Mouse (Mus musculus) gastrocnemius, postnatal 14 days (tissue): ENCODE measurements at regions not wholly inside any gene's neighbourhood (a gene's known extent, or its start where the extent isn't known, plus 50 kb on each side); places are given as distances from the start of the nearest gene placed in this dataset.

Experiments used
- DNase-seq: peaks from one replicate; pipeline ENCODE4 v3.0.0; 2021; ENCODE audit warnings: mixed read lengths
- intact Hi-C: fragments of 180-260 bp; cut with DNase I; formaldehyde crosslinking; loops from one replicate; pipeline ENCODE4 v1.15.1; 2025; ENCODE audit warnings: low total_unique reads

DNA sequence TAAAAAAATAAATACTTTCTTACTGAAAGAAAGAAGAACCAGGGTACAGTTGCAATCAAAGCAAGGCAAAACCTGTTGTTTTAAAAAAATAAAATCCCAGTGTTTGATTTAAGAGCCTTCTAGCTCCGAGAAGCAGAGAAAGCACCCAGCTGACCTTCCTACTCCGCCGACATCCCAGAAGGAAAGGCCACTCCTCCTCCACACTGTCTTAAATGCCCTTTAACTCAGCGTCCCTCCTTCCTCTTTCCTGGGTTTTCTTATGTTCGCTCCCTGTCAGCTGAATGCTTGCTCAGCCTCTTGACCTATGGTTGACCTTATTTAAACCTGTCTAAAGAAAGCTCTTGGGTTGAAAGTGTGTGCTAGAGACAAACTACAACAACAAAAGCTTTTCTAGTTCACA is 79.1 kb downstream of the Sptssa start:
- no peak for DNase-seq
- intact Hi-C loops: no loop called here

DNA sequence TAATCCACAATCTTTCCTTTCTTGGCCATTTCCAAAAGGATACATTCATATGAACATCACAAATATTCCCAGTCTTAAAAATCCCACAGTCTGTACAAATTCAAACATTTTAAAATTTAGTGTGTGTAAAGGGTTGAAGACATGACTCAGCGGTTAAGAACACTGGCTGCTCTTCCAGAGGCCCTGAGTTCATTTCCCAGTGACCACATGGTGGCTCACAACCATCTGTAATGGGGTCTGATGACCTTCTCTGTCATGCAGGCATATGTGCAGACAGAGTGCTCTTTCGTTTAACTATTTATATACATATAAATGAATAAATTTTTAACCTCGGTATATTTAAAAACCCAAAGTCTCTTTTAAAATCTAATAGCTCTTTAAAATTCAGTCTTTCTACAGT is 79.6 kb downstream of the Sptssa start:
- intact Hi-C loops: no loop called here
- DNase-seq: no peak

DNA sequence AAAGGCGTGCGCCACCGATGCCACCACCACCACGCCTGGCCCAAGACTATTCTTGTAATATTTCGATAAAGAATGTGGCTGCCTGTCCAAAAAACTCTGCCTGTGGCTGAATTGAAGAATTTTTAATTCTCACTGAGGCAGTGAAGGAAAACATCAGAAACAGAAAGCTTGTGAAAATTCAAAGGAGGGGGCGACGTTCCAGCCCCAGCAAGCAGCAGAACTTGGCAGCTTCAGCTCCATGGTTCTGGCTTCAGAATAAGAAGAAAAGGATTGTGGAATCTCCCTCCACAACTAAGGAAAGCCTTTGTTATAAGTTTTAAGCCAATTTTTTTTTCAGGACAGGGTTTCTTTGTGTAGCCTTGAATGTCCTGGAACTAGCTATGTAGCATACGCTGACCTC is 83.5 kb downstream of the Sptssa start:
- no peak for DNase-seq
- intact Hi-C loops: no loop called here

DNA sequence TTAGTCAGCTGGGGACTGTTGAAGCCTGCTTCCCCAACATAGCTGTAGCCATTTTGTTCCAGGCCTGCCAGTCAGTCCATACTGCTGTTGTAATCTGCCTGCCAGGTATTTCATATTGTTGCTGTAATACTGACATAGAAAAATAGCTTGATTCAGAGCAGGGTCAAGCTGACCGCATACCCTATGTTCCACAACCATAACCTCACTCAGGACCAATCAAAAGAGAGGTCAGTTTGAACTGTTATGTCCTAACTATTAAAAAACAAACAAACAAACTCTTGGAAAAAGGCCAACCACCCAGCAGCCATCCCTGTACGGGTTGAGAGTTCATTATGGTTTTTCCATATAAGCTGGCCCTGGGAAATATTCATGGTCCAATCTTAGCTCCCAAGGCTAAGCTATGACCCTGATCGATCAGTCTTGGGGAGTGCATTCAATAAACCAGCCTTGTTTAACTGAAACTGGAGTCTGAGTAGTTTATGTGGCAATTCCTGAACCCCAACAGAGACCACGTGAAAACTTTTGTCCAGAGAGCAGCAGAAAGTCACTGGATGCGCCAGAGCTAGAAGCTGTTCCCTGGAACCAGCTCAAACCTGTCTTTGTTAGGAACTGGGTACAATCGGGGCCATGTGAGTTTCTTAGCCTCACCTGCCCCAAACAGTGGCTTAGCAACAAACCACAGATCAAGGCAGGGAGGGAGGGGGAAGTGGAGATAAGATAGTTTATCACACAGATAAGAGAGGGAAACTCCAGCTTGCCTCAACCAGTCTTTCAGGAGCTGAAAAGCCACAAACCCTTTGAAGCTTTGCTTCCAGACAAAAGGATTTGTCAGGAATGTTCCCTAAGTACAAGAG is 88.1 kb downstream of the Sptssa start:
- intact Hi-C loops: no loop called here
- DNase-seq: no peak

DNA sequence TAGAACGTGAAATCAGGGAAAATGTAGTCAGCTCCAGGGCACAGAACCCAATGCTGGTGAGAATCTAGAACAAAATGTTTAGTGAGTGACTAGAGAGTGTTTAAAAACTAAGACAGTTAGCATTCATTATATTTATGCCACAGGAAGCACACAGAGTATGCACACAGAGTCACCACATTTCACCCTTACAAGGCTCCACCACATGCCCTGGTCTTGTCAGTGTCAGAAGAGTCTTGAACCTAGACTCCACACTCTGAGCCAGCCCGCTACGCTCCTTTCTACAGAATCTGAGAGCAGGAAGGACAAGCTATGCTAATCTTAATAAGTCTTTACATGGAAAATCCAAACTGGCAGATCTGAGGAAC is 89.0 kb downstream of the Sptssa start:
- intact Hi-C loops: no loop called here
- DNase-seq: no peak

DNA sequence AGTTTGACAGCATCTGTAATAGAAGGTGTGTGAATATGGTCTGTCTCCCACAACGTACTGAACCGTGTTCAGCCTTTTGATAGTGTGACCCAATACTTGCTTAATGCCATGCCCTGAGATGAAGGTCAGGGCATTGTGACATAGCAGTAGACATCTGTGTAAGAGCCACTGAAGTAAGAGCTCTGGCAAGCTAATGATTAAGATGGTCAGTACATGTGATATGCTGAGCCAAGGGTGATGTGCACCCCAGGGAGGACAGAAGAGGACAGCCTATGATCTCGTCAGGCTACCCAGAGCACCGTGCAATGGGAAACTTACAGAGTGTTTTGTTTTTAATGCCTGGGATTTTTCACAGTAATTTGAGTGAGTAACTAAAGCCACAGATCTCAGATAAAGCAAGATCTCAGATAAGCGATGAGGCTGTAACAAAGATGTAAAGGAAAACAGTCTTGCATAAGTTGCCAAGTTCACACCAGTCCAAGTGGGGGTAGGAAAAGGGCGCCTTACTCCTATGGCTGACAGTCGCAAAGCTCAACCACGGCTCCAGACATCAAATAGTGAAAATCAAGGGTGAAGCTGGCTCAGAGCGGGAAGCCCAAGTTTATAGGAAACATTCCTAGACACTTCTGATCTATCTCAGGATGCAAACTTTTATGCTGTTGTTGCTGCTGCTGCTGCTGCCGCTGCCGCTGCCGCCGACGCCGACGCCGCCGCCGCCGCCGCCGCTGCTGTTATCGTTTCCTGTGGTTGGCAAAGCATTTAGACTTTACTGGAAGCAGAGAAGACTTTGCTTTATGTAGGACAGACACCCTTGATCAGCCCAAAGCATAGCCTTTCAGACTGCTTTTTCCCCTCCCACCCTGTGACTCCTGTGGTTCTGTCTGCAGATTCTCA is 89.6 kb downstream of the Sptssa start:
- DNase-seq: no peak
- intact Hi-C loops: no loop called here

DNA sequence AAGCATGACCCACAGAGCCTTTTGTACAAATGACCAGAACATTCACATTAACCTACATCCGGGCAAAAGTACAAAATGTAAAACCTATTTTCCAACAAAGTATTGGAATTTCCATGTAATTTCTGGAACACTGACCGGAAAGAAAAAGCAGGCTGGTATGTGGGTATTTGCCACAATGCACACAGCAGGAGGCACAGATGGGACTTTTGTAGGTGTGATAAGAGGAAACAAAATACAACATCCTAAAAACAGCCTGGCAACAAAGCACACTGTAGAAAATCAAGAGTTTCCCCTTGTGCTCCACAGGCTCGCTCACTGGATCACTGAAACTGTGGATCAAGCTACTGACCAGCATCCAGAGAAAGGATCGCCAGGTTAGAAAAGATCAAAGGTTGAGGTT is 94.4 kb downstream of the Sptssa start:
- intact Hi-C loops: no loop called here
- DNase-seq: no peak

DNA sequence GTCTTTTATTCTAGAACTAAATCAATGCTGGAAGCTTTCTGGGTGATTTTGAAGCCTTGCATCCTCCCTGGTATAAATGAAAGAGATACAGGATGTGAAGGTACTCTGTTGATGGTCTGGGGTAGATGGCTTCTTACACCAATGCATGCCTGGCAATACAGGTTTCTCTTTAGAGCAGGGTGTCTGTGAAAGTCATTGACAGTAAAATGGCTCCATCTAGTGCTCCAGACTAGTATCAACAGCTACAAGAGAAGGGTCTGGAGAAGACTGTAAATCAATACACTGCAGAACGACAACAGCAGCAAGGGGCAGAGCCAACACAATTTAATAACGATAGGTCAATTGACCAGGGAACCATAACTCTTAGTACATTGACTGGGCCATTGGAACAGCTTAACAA is 98.3 kb downstream of the Sptssa start:
- intact Hi-C loops: no loop called here
- DNase-seq: no peak

DNA sequence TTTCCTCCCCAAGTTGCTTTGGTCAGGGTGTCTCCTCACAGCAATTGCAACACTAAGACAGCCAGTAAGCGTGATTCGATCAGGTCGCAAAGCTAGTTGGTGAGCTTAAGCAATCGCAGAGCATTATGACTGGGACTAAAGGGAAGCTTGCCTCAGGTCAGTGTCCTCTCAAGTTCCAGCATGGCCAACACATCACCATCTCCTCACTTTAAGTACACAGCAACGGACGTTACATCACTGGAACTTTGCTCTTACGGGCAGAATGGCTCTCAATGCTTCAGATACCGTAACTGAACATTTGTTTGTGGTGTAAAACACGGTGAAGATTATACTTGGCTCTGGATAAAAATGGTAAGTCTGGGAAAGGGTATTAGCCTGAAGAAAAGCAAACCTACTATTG is 106.7 kb downstream of the Sptssa start:
- no peak for DNase-seq
- intact Hi-C loops: loop anchor here (5.0 kb wide), 1 partner anchor 447 kb away; no protein-coding TSS in a partner anchor

DNA sequence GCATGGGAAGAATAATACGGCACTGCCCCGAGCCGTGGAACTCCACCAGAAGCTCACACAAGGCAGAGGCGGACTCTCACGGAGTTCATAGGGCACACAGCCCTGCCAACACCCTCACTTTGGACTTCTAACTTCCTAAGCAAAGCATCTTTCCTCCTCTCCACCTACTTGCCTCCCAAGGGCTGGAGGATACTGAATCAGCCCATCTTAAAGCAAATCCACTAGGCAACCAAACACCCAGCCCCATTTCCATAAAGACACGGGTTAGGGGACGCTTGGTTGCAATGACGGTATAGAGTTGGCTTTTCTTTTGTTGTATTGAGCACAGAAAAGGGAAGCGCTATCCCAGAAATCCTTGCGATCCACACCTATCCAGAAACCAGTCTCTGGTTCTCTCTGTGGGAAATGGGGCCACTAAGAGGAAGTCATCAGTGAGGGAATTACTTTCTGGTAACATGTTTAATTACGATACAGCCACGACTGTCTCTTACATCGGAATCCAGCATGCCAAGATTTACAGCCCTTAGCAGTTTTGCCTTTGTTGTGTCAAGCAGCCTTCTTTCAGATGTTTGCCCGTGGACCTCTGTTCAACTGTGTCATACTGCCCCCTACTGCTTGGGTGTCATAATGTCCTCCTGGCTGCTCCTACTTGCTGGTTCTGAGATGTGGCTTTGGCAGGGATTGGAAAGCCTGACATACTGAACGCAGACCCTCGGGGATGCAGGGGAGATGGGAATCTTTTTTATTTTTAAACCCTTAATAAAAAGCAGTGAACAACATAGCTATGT is 110.4 kb downstream of the Sptssa start:
- DNase-seq: peak; percentile 70
- intact Hi-C loops: loop anchor here (5.0 kb wide), 1 partner anchor 444 kb away; no protein-coding TSS in a partner anchor

DNA sequence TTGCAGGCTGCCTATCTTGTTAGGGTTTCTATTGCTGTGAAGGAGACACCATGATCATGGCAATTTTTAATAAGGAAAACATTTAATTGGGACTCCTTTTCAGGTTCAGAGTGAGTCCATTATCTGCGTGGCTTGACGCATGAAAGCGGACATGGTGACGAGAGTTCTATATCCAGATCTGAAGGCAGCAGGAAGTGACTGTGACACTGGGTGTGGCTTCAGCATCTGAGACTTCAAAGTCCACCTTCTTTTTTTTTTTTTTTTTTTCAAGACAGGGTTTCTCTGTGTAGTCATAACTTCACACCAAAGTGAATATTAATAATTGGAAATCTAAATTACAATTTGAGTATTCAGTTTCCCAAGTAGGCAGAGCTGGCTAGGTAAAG is 118.1 kb downstream of the Sptssa start:
- intact Hi-C loops: no loop called here
- DNase-seq: no peak

DNA sequence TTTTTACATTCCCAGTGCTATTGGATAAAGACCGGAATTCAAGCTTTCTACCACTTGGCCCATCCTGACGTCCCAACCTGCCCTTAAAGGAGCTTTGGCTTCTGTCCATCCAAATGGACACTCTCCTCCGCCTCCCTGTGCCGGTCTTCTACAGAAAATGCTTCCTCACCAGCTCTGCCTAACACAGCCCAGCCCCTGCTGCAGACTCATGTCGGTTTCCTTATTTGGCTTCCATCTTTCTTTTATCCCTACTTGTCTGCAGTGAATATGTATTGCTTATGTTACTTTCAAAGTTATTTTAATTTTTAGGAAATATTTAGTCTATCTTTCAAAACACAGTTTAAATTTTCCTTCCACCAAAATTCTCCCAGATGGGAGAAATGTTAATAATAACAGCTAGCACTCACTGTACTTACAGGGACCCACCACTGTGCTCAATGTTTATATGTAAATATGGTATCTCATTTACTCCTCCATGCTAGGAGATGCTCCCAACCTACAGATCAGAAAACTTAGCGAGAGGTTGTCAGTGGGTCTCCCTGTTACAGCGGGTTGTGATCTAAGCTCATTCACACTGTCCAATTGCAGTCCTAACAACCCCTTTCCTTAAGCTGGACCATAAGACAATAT is 118.6 kb downstream of the Sptssa start:
- DNase-seq: no peak
- intact Hi-C loops: no loop called here

DNA sequence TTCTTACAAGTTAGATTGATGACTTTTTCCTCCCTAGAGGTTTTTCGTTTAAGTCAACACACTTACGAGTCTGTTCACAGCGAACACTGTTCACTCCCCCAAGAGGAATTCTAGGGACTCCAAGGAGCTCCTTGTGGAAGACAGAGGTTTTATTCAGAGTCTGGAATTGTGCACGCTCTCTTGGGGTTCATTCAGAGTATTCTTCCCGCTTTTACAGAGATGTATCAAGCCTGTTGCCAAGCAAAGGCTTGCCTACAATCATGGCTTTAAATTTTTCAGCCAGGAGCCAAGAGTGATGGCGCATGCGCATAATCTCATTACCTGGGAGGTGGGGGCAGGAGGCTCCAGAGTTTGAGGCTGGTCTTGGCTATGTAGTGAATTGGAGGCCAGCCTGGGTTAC is 119.4 kb downstream of the Sptssa start:
- no peak for DNase-seq
- intact Hi-C loops: no loop called here

DNA sequence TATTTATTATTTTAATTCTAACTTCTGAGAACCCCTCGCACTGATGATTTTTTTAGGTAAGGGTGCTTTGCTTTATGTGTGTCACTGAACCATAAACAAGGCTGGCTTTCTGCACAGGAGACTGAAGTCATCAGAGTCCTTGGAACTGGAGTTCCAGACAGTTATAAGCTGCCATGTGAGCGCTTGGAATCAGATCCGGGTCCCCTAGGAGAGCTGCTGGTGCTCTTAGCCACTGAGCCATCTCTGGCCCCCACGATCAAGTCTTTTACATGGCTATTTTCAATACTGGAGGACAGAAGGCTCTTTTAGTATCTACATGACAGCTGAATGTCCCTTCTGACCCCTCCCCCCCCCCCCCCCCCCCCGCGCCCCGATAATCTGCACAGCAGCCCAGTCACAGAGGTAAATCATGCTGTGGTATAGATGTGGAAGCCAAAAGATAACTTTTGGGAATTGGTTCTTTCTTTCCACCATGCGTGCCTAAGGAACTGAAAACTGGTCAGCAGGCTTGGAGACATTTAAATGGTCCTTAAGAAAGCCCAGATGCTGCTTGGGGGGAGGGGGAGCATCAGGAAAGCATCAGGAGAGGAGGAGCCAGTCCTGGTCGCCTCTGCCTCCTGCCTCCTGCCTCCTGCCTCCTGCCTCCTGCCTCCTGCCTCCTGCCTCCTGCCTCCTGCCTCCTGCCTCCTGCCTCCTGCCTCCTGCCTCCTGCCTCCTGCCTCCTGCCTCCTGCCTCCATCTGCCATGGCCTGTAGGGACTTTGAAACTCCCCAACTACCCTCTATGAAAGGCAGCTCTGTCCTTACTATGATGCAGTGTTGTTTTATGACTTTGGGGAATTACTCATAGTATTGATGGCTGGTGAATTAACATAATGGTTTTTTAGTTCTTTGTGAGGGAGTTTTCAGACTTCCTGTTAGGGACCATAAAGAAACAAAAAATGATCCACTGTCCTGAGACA is 120.5 kb downstream of the Sptssa start:
- no peak for DNase-seq
- intact Hi-C loops: no loop called here

DNA sequence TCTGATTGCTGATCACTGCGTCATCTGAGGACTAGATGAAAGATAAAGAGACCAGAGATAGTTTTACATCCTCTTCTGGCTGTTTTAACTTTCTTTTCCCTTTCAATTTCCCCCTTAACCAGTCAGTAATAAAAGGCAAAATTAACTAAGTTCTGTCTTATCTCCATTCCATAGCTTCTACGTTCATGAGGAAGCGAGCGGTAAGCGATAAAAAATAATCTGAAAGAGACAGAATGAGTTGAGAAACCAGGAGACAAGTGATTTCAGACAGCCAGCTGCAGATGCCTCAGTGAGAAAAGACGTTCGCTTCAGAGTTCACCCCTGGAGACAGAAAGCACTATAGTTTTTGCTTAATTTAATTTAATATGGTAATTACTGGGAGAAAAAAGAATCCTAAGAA is 121.5 kb downstream of the Sptssa start:
- no peak for DNase-seq
- intact Hi-C loops: no loop called here

DNA sequence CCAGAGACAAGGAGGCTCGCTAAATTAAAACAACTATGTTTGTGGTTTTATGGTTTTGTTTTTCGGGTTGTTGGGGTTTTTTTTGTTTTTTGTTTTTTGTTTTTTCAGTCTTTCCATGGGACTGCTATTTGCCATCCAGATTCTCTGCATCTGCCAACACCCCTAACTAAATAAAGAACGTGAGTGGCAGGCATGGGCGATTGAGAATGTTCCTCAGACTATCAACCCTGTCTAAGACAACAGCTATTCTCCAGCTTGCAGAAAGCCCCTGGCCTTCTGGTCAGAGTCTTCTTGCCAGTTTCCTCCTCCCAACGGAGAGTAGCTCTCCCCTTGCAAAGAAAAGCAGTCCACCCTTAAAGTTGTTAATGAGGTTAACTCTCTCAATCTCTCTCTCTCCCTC is 123.2 kb downstream of the Sptssa start:
- intact Hi-C loops: no loop called here
- DNase-seq: no peak

DNA sequence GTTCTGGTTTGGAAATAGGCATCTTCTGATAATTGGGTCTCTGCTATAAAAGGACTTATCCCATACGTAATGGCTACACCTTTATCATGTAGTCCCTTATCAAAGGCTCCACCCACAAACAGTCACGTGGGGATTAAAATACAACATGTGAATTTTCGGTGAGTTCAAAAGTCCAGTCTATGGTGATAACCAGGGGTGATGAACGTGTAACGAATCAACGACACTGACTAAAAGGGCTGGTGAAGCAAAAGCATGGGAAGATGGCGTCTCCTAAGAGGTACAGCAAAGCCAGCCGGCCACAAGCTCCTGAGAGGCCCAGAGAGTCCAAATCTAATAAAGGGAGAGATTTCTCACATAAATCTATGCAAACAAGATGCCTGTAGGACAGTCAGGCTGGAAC is 124.3 kb downstream of the Sptssa start:
- intact Hi-C loops: no loop called here
- DNase-seq: no peak

DNA sequence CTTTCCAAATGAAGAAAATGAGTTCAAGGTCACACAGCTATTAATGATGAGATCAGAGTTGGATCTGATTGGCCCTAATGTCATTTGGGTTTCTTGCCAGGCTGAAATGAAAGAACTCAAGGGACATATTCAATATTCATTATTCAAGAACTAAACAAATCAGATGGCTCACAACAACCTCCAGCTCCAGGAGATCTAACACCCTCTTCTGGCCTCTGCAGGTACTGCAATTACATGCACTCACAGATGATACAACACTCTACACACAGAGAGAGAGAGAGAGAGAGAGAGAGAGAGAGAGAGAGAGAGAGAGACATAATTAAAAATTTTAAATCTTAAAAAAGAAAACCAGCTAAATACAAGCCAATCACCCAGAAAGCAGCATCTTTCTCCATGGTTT is 128.3 kb downstream of the Sptssa start:
- DNase-seq: peak; percentile 16
- intact Hi-C loops: no loop called here

DNA sequence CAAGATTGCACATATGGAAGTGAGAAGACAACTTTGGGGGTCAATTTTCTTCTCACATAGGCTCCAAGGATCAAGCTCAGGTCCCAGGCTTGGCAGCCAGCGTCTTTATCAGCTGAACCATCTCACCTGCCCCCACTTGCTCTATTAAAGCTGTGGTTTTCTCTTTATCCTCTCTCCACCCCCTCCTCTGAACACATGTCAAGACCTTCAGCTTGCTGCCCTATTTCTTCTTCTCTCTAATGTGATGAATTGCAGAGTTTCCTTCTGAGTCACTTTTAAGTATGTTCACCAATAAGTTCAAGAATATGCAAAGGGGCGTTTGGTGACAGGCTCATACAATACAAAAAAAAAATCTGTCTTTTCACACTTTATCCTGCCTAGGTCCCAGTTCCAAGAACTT is 128.8 kb downstream of the Sptssa start:
- intact Hi-C loops: no loop called here
- DNase-seq: no peak
